Mouse (Mus musculus) testis, postnatal 14 days (tissue): ENCODE data around the gene Vax2.

Source experiments
- DNase-seq: peaks from one replicate; pipeline ENCODE4 v3.0.0; 2021; ENCODE audit warnings: low spot score

The Vax2 gene

GRCm38 (mm10) chr6:83711725-83712475, 836 bp downstream of the Vax2 start:
- DNase-seq, result peak; percentile 31

- DNase-seq, result no peak
Measured at GRCm38 (mm10) chr6:83713271-83714136, 2.4 kb downstream of the Vax2 start.

- DNase-seq, result peak; percentile 66
Measured at GRCm38 (mm10) chr6:83714221-83715123, 3.4 kb downstream of the Vax2 start.

- peak; percentile 25 for DNase-seq
Measured at GRCm38 (mm10) chr6:83715461-83716196, 4.6 kb downstream of the Vax2 start.

- DNase-seq, result no peak
Measured at GRCm38 (mm10) chr6:83717026-83717425, 6.0 kb downstream of the Vax2 start.

- no peak for DNase-seq
Measured at GRCm38 (mm10) chr6:83722526-83722925, 11.5 kb downstream of the Vax2 start.

- DNase-seq, result no peak
Measured at GRCm38 (mm10) chr6:83727178-83727577, 16.1 kb downstream of the Vax2 start.

- DNase-seq, result peak; percentile 50
Measured at GRCm38 (mm10) chr6:83728488-83728887, 17.4 kb downstream of the Vax2 start.

GRCm38 (mm10) chr6:83729350-83729970, 18.4 kb downstream of the Vax2 start:
- DNase-seq, result no peak

GRCm38 (mm10) chr6:83731128-83731527, 20.1 kb downstream of the Vax2 start:
- no peak for DNase-seq

- no peak for DNase-seq
Measured at GRCm38 (mm10) chr6:83737311-83737710, 26.2 kb downstream of the Vax2 start.

GRCm38 (mm10) chr6:83738596-83738995, 27.5 kb downstream of the Vax2 start:
- DNase-seq, result no peak

GRCm38 (mm10) chr6:83742761-83743160, 31.7 kb downstream of the Vax2 start, which contains the start of gene Atp6v1b1:
Gene Atp6v1b1, plus strand, starts transcription at chr6:83742990.
- no peak for DNase-seq

GRCm38 (mm10) chr6:83743212-83743611, 32.1 kb downstream of the Vax2 start:
- DNase-seq, result no peak

- DNase-seq, result no peak
Measured at GRCm38 (mm10) chr6:83744126-83744525, 33.1 kb downstream of the Vax2 start.

GRCm38 (mm10) chr6:83744557-83744956, 33.5 kb downstream of the Vax2 start:
- no peak for DNase-seq

GRCm38 (mm10) chr6:83745466-83745865, 34.4 kb downstream of the Vax2 start:
- no peak for DNase-seq

GRCm38 (mm10) chr6:83749286-83749685, 38.2 kb downstream of the Vax2 start:
- DNase-seq, result no peak

GRCm38 (mm10) chr6:83750171-83750684, 39.2 kb downstream of the Vax2 start:
- DNase-seq, result no peak

GRCm38 (mm10) chr6:83756051-83756450, 45.0 kb downstream of the Vax2 start:
- no peak for DNase-seq

GRCm38 (mm10) chr6:83762344-83762743, 51.3 kb downstream of the Vax2 start, which contains the start of gene Ankrd53:
Gene Ankrd53, plus strand, starts transcription at chr6:83762644.
- no peak for DNase-seq
